Mouse (Mus musculus) gastrocnemius, adult 18-20 months (tissue): Measurements from ENCODE around the gene Cenps. TPM values are rescaled to one million over a fixed set of nuclear protein-coding genes. Genes with fewer than 3 reads are reported as not detected.
"Not testable (repeated sequence)": the region's sequence is repeated elsewhere in the genome, so short reads cannot be mapped to it uniquely, and the experiment has no call there.

Experiments used
- DNase-seq: peaks from one replicate; pipeline ENCODE4 v3.0.0; 2021; ENCODE audit warnings: low spot score
- total RNA-seq, 2 experiments: library from RNA; stranded (reverse); gene quantifications; 2 replicates each; pipeline ENCODE4 v1.2.3; 2021

The Cenps gene
- total RNA-seq, 2 experiments from 2014 or later: 8.1 to 8.2 TPM

DNA sequence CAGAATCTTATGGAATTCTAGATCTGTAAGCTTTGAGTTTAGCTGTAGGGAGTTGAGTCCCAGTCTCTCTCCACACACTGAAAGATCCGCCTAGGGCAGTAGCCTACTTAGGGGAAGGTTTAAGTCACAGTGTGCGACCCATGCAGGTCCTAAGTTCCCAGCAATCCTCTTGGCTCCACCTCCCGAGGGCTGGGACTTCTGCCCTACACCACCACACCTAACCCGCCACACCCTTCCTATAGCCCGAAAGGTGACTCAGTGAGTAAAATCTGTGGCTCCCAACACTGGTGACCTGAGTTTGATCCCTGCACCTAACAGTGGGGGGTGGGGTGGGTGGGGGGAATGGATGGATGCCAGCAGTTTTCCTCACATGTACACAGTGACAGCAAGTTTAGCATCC lies 14.0 kb downstream of the Cenps start:
- no peak for DNase-seq

DNA sequence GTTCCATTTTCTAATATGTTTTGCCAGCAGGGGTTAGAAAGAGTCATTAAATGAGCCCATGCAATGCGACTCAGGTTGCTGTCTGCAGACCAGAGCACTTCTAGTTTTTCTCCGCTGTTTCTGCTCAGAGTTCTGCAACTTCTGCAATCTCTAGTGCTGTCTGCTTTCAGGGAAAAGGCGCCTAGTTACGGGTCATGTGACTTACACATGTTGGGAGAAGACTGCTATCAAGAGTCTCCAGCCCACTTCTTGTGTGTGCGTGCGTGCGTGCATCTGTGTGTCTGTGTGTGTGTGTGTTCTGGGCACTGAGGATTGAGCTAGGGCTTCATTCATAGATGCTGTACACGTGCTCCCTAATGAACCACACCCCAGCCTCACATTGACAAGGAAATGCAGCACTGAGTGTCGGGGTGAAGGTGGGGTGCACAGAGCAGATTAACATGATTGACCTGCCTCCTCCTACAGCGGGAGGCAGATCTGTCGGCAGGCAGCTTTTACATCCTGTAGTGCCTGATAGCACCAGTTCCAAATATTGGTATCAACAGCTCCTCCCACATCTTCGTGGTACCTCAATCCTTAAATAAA lies 17.4 kb downstream of the Cenps start:
- not testable (repeated sequence) for DNase-seq

DNA sequence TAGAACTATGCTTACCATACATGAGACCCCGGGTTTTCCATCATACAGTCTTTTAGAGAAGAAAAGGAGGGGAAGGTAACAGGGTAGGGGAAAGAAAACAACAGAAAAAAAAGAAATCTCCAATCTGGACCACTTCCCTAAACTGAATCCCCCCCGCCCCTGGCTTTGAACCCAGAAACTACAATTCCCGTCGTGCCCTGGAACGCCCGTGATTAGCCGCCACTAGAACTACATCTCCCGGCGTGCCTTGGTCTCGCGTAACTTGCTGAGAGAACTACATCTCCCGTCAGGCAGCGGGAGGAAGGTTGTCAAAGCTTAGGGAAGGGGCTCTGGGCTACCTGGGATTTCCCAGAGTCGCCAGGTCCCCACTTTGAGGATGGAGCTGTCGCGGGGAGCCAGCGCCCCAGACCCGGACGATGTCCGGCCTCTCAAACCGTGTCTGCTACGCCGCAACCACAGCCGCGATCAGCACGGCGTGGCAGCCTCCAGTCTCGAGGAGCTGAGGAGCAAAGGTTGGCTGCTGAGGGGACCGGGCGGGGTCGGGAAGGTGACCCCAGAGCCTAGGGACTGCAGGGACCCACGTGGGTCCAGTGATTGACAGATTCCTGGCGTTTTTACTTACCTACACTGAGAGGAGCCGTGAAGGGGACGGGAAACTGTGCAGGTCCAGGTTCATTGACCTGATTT lies 33.4 kb downstream of the Cenps start, which contains the start of gene Dffa:
Dffa (plus strand) TSS at position 272 of the 687 bp plus-strand sequence.
- DNase-seq: peak; percentile 95

GRCm38 (mm10) chr4:149101456-149101855 lies 36.0 kb downstream of the Cenps start:
- no peak for DNase-seq

DNA sequence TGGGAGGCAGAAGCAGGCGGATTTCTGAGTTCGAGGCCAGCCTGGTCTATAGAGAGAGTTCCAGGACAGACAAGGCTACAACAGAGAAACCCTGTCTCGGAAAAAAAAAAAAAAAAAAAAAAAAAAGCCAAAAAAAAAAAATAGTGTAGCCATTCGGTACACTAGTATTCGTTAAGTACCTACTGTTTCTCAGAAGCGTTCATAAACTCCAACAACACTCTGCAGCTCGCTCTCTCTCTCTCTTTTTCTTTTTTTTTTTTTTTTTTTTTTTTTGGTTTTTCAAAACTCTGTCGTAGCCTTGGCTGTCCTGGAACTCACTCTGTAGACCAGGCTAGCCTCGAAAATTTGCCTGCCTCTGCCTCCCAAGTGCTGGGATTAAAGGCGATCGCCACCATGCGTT lies 37.0 kb downstream of the Cenps start:
- DNase-seq: not testable (repeated sequence)

GRCm38 (mm10) chr4:149099369-149100017 lies 37.9 kb downstream of the Cenps start, which contains the start of gene Pex14:
TSS of gene Pex14 (minus strand) at chr4:149099876.
- DNase-seq: peak; percentile 93

GRCm38 (mm10) chr4:149098571-149098970 lies 38.9 kb downstream of the Cenps start:
- DNase-seq: no peak

GRCm38 (mm10) chr4:149097956-149098355 lies 39.5 kb downstream of the Cenps start:
- DNase-seq: no peak

GRCm38 (mm10) chr4:149091364-149091763 lies 46.1 kb downstream of the Cenps start:
- DNase-seq: no peak

DNA sequence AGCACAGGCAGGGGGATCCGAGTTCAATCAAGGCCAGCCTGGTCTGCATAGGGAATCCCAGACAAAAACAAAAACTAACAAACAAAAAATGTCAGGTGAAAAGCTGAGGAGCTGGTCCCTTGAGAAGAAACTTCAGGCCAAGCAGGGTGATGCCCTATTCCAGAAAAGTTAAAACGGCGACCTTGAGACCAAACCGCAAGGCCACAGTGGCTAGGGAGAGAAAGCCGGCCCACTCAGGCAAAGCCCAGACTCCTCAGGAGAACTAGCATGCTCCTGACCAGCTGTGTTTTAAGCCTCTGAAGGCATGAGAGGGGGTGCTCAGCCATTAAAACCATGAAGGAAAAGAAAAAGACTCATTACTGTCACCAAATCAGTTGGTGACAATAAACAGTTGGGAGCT lies 52.0 kb downstream of the Cenps start:
- DNase-seq: no peak

- DNase-seq: peak; percentile 68
These were observed 55.9 kb downstream of the Cenps start for GRCm38 (mm10) chr4:149081528-149081927.

DNA sequence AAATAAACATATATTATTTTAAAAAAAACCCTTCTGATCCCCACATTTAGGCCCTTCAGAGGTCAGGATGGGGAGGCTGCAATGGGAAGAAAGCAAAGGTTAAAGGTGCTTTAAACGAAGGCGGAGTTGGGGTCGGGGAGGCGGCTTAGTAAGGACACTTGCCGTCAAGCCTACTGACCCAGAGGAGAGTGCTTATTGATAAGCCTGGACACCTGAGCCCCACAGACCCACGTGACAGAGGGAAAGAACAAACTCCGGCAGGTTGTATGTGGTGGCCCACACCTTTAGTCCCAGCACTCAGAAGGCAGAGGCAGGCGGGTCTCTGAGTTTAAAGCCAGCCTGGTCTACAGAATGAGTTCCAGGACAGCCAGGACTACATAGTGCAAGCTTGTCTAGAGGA lies 57.3 kb downstream of the Cenps start:
- no peak for DNase-seq

- DNase-seq: no peak
These were observed 57.8 kb downstream of the Cenps start for GRCm38 (mm10) chr4:149079629-149080028.

DNA sequence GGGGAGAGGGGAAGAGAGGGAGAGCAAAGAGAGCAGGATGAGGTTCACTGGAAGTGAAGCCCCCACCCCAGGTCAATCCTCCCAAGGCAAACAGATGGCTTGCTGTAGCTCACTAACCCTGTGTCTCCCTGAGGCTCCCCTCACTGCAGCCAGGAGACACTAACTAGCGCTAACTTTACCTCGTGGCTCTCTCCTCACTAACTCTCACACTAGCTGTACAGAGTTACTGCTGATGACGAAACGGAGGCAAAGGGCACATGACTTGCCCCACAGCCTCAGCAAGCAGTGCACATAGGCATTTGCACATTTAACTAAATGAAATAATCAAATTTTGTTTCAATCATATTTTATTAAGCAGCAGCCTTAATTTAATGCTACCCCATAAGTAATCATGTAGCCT lies 59.2 kb downstream of the Cenps start:
- DNase-seq: no peak

Other genes with a start within 250 kb of the Cenps start
- 10 to 100 TPM; 22.8 to 24.0 TPM for gene Pex14, start 37.8 kb downstream of the Cenps start, total RNA-seq
- 10 to 100 TPM; 72.7 to 76.3 TPM for gene Dffa, start 33.5 kb downstream of the Cenps start, total RNA-seq
- under 1 TPM in 1 of 2 experiments, not detected in 1; 0.83 TPM for gene Cort, start 10.9 kb downstream of the Cenps start, total RNA-seq
- 10 to 100 TPM; 13.4 to 18.7 TPM for gene Pgd, start 29.1 kb upstream of the Cenps start, total RNA-seq
- gene Kif1b, start 170.1 kb upstream of the Cenps start, total RNA-seq: 100 to 1,000 TPM; 255 to 285 TPM